Mouse (Mus musculus) forebrain, embryonic 16.5 days (tissue): Measurements from ENCODE around the gene Kmt5b. TPM values are rescaled to one million over a fixed set of nuclear protein-coding genes. Genes with fewer than 3 reads are reported as not detected.
A peak's percentile ranks its signal among the peaks of the same experiment; 100 is the strongest.

Experiments
- ATAC-seq: fragments of 200-750 bp; cut with Nextera tagmentation; 2 replicates; pipeline ENCODE4 v1.8.0; 2017; ENCODE audit warnings: mild to moderate bottlenecking, moderate library complexity
- H3K27ac ChIP-seq: fragments of 300-500 bp; sonication (generic); 2 replicates; pipeline ENCODE4 v1.5.1; 2014; ENCODE audit warnings: low read length, control low read depth
- H3K27me3 ChIP-seq: fragments of 300-500 bp; sonication (generic); replicated peaks from 2 replicates; pipeline ENCODE4 v1.6.1; 2014; ENCODE audit warnings: low read length; ENCODE audit not compliant: control insufficient read depth, insufficient read depth
- H3K36me3 ChIP-seq: fragments of 300-500 bp; sonication (generic); 2 replicates; pipeline ENCODE4 v1.6.1; 2014; ENCODE audit not compliant: control insufficient read depth, insufficient read depth
- H3K4me1 ChIP-seq: fragments of 300-500 bp; sonication (generic); replicated peaks from 2 replicates; pipeline ENCODE4 v1.6.1; 2014; ENCODE audit warnings: low read length; ENCODE audit not compliant: control insufficient read depth, insufficient read depth
- H3K4me2 ChIP-seq: fragments of 300-500 bp; sonication (generic); 2 replicates; pipeline ENCODE4 v1.6.1; 2014; ENCODE audit warnings: mild to moderate bottlenecking, low read length, control low read depth
- H3K4me3 ChIP-seq: fragments of 300-500 bp; sonication (generic); replicated peaks from 2 replicates; pipeline ENCODE4 v1.5.1; 2014; ENCODE audit warnings: mild to moderate bottlenecking, low read length, control low read depth
- H3K9ac ChIP-seq: fragments of 300-500 bp; sonication (generic); replicated peaks from 2 replicates; pipeline ENCODE4 v1.6.1; 2014; ENCODE audit warnings: low read depth, low read length, control low read depth
- H3K9me3 ChIP-seq: fragments of 300-500 bp; sonication (generic); 2 replicates; pipeline ENCODE4 v1.6.1; 2016; ENCODE audit warnings: low read length; ENCODE audit not compliant: control insufficient read depth
- WGBS: fragments of 180-500 bp; shearing (Covaris S2); extraction: QIAGEN DNeasy Blood & Tissue Kit; methylation state at CpG from one replicate; pipeline ENCODE4 v1.1.7; 2014; 5-methylcytosine and 5-hydroxymethylcytosine counted together
- polyA plus RNA-seq: library from polyadenylated mRNA; unstranded; fragments of >200 nt; fragmentation: Nextera tagmentation; extraction: Ambion mirVana; gene quantifications from 2 replicates; pipeline ENCODE4 v1.2.1, GENCODE M21; 2015

Kmt5b gene
- polyA plus RNA-seq, result 56.7 and 58.5 TPM in 2 replicates

DNA sequence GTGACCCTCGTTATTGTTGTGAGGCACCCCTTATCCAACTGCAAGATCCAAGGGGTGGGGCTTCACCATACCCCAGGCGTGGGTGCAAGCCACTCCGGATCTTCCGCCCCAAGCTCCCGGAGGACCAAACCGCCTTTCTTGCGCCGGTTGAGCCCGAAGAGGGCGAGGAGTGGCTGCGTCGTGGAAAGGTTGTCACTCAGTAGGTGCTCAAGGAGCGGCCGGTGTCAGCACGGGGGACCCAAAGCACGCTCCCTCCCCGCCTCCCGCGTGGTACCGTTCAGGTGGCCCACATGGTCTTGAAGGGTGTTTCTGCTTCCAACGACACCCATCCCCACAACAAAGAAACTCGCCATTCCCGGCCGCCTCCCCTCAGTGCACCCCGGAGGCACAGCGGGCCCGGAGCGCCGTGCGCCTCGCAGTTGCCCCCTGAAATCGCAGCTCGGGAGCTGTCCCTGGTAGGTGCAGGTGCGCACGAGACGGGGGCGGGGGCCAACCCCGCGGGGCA lies at the start of gene Kmt5b:
Gene Kmt5b, plus strand, starts transcription at position 146 of the 505 bp plus-strand sequence.
- WGBS, result under 1% methylated on average over 39 of the region's 39 CpGs
- no peaks in the 10 kb centered on the region for H3K36me3 ChIP-seq
- no peaks in the 10 kb centered on the region for H3K9me3 ChIP-seq
- peak within 1 kb of the TSS; percentile 92 for H3K4me3 ChIP-seq
- no peaks in the 10 kb centered on the region for H3K27me3 ChIP-seq
- H3K4me2 ChIP-seq, result peak within 1 kb of the TSS; percentile 91
- H3K9ac ChIP-seq, result peak within 1 kb of the TSS; percentile 100
- peak; percentile 57 for ATAC-seq
- H3K4me1 ChIP-seq, result peaks cover 20% of the 10 kb centered on the region
- peak within 1 kb of the TSS; percentile 100 for H3K27ac ChIP-seq

DNA sequence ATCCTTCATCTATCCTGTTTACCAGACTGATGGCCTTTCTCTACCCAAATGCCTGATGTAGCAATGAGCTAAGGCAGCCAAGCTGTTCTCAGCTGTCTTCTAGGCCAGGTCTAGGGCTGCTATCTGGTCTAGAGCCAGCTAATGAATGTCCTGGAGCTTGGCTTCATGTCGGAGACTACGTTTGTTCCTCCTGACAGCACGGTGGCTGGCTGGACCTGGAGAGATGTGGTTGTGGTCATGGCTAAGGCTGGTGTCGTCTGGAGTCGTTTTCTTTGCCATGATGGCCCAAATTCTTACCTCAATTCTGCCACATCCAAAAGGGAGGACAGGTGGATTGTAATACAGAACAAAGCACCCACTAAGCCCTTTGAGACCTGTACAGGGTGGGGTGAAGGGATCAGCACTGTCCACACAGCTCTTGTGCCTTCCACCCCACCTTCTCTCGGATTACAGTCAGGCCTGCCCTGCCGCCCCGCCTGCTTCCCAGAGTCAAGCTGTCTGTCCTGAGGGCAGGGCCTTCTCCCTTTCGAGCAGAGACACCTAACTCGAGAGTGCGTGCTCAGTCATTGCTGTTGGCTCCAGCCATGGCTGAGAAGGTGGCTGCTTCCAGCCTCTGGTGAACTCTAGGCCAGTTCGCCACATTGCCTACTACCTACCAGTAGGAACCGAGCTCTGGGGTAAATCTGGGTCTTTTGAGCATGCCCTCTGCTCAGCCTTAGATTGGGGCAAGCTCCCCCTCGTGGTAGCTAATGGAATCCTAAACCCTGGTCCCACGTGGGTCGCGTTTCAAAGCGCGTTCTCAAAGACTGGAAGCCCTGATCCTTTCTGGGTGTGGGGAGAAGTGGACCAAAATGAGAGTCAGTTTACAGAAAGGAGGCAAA lies 48.5 kb upstream of the Kmt5b start:
- Histone ChIP-seq H3K4me1 (peaks cover 8% of the 10 kb centered on the region), H3K9me3 (peaks cover 3% of the 10 kb centered on the region; the same call in 1 of the 2 replicates), H3K27me3 (no peaks in the 10 kb centered on the region), H3K4me2 (peak overlapping the region; percentile 75), H3K27ac (no peak overlapping the region), H3K36me3 (peaks cover 9% of the 10 kb centered on the region; the same call in 1 of the 2 replicates), H3K9ac (peak overlapping the region; percentile 40), H3K4me3 (peak overlapping the region; percentile 41)
- 41% methylated on average over 19 of the region's 19 CpGs for WGBS
- peak; percentile 80 for ATAC-seq

DNA sequence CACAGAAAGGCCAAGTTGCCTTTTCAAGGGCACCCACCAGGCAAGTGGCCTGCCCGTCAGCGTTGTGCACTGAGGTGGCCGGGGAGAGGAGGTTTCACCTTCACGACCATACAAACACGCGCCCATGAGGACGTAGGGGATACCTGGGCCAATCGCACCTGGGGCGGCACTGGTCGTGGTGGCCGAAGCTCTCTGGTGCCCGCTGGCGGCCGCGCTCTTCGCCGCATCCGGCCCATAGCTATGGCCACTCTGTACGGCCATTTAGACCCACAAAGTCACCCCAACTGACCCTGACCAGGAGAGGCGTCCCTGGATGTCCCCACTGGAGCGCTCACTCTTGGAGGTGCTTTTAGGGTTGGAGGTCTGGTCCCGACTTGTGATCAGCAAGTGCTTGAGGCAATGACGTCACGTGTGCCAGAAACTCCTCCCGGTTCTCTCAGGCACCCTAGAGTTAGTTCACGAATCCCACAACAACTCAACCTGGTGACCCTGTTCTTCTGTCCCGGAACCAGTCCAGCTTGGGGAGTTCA lies 47.8 kb upstream of the Kmt5b start:
- H3K4me3 ChIP-seq, result peak overlapping the region; percentile 41
- no peaks in the 10 kb centered on the region for H3K27me3 ChIP-seq
- peak overlapping the region; percentile 40 for H3K9ac ChIP-seq
- H3K4me1 ChIP-seq, result peaks cover 8% of the 10 kb centered on the region
- H3K9me3 ChIP-seq, result peaks cover 3% of the 10 kb centered on the region; the same call in 1 of the 2 replicates
- no peak overlapping the region for H3K27ac ChIP-seq
- WGBS, result 2% methylated on average over 27 of the region's 27 CpGs
- peak; percentile 45 for ATAC-seq
- H3K36me3 ChIP-seq, result peaks cover 9% of the 10 kb centered on the region; the same call in 1 of the 2 replicates
- H3K4me2 ChIP-seq, result peak overlapping the region; percentile 75

DNA sequence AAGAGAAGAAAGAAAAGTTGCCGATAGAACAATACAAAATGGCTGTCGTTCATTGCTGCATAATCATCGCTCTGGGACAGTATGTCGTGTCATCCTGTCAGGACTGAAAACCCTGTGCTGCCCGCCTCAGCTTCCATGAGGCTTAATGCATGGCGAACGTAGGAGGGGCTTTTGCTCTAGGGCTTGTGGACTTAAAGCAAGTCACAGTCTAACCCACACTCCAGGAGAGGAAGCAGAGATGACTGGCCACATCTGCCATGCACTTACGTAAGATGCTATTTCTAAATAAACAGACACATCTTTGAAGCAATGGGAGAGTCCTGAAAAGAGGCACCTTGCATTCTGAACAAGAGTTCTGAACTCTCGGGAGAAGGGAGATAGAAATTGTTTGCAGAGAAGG lies 44.1 kb upstream of the Kmt5b start:
- Histone ChIP-seq H3K9me3 (peaks cover 3% of the 10 kb centered on the region; the same call in 1 of the 2 replicates), H3K27me3 (no peaks in the 10 kb centered on the region), H3K4me2 (no peak overlapping the region), H3K4me3 (no peak overlapping the region), H3K27ac (no peak overlapping the region), H3K4me1 (peaks cover 8% of the 10 kb centered on the region), H3K9ac (no peak overlapping the region), H3K36me3 (no peaks in the 10 kb centered on the region)
- 95% methylated on average over 9 of the region's 9 CpGs for WGBS
- ATAC-seq, result no peak

DNA sequence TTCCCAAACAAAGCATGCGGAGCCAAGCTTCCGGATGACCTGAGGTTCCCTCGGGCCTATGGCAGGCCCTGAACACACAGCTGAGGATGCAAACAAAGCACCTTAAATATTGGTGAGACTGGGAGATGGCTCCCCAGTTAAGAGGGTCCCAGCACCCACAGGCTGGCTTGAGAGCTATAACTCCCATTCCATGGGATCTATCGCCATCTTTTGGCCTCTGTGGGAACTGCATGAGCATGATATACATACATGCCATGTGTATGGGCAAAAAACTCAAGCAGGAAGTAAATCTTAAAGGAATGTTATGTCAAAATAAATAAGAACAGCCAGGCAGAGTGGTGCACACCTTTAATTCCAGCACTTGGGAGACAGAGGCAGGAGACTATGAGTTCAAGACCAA lies 43.3 kb upstream of the Kmt5b start:
- Histone ChIP-seq H3K4me1 (peaks cover 7% of the 10 kb centered on the region), H3K9me3 (peaks cover 3% of the 10 kb centered on the region; the same call in 1 of the 2 replicates), H3K9ac (no peak overlapping the region), H3K27me3 (no peaks in the 10 kb centered on the region), H3K27ac (no peak overlapping the region), H3K4me3 (no peak overlapping the region), H3K4me2 (no peak overlapping the region), H3K36me3 (no peaks in the 10 kb centered on the region)
- 78% methylated on average over 4 of the region's 4 CpGs for WGBS
- no peak for ATAC-seq

DNA sequence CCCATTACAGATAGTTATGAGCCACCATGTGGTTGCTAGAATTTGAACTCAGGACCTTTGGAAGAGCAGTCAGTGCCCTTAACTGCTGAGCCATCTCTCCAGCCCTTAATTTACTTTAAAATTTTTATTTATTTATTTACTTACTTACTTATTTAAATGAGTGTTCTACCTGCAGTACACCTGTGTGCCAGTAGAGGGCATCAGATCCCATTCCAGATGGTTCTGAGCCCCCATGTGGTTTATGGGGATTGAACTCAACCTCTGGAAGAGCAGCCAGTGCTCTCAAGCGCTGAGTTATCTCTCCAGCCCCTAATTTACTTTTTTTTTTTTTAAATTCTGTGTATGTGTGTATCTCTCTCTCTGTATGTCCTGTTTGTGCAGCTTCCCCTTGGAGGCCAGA lies 42.4 kb upstream of the Kmt5b start:
- H3K36me3 ChIP-seq, result no peaks in the 10 kb centered on the region
- WGBS, result 29% methylated on average over 1 of the region's 1 CpGs
- no peak for ATAC-seq

DNA sequence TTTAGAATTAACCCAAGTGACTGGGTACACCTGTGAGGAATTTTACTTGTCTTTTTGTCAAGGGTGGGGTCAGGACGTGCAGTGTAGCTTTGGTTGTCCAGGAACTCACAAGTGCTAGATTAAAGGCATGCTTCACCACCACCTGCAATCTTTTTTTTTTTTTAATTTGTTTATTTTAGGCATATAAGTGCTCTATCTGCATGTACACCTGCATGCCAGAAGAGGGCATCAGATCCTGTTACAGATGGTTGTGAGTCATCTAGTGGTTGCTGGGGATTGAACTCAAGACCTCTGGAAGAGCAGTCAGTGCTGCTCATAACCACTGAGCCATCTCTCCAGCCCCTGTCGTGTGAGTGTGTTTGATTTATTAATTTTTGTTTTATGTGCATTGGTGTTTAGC lies 38.3 kb upstream of the Kmt5b start:
- Histone ChIP-seq H3K9ac (no peak overlapping the region), H3K4me3 (no peak overlapping the region), H3K4me2 (no peak overlapping the region), H3K36me3 (no peaks in the 10 kb centered on the region), H3K9me3 (no peaks in the 10 kb centered on the region), H3K4me1 (no peaks in the 10 kb centered on the region), H3K27ac (no peak overlapping the region), H3K27me3 (no peaks in the 10 kb centered on the region)
- no peak for ATAC-seq
- WGBS, result 72% methylated on average over 2 of the region's 2 CpGs

More for the DNA sequence above, 42.4 kb upstream of the Kmt5b start:
- Histone ChIP-seq H3K27ac (no peak overlapping the region), H3K27me3 (no peaks in the 10 kb centered on the region), H3K9me3 (peaks cover 3% of the 10 kb centered on the region; the same call in 1 of the 2 replicates), H3K4me2 (no peak overlapping the region), H3K4me3 (no peak overlapping the region), H3K4me1 (no peaks in the 10 kb centered on the region), H3K9ac (no peak overlapping the region)

DNA sequence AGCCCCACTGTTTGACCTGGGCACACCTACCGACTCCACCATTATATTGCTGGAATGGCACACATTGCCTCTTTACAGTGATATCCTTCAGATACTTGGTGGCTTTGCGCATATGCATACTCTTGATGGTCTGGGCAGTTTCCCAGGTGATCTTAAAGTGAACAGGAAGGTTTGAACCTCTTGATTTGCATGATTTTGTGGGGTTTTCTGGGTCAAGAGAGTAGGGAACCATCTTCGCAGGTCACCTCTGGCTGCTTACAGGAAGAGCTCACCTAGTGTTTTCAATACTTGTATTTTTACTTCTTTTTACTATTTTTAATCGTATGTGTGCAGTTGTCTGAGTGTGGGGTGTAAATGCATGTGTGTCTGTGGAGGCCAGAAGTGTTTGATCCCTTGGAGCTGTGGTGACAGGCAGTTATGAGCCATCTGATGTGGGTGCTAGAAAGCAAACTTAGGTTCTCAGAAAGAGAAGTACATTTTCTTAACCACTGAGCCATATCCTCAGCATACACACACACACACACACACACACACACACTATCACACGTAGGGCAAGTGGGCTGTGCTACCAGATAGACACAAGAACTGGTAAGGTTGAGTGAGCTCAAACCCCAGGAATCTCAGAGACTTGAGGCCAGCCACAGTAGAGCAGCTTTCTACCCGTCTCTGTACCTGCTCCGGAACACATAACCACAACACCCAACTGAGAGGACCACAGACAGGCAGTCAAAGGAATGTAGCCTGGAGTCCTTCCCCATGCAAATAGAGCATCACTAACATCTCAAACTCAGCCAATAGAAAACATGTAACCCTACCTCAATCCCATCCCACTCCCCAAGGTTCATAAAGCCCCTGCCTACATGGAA lies 36.2 kb upstream of the Kmt5b start:
- no peak overlapping the region for H3K4me3 ChIP-seq
- 86% methylated on average over 7 of the region's 7 CpGs for WGBS
- H3K27ac ChIP-seq, result no peak overlapping the region
- ATAC-seq, result no peak
- no peaks in the 10 kb centered on the region for H3K9me3 ChIP-seq
- H3K4me1 ChIP-seq, result no peaks in the 10 kb centered on the region
- no peaks in the 10 kb centered on the region for H3K36me3 ChIP-seq
- no peak overlapping the region for H3K4me2 ChIP-seq
- H3K27me3 ChIP-seq, result no peaks in the 10 kb centered on the region
- H3K9ac ChIP-seq, result no peak overlapping the region
